Mouse (Mus musculus) hindbrain, embryonic 14.5 days (tissue): ENCODE data around the gene Tbc1d16. TPM values are rescaled to one million over a fixed set of nuclear protein-coding genes. Genes with fewer than 3 reads are reported as not detected.
"Not testable (repeated sequence)": the region's sequence is repeated elsewhere in the genome, so short reads cannot be mapped to it uniquely, and the experiment has no call there.

Experiments used
- ATAC-seq: fragments of 200-750 bp; cut with Nextera tagmentation; 2 replicates; pipeline ENCODE4 v1.8.0; 2017; ENCODE audit warnings: moderate number of reproducible peaks, mild to moderate bottlenecking, moderate TSS enrichment, moderate library complexity; ENCODE audit not compliant: low FRiP score
- DNase-seq: peaks from one replicate; pipeline ENCODE4 v3.0.0-alpha.2; 2015; ENCODE audit warnings: low spot score
- H3K27ac ChIP-seq: fragments of 300-500 bp; sonication (generic); 2 replicates; pipeline ENCODE4 v1.5.1; 2014; ENCODE audit warnings: mild to moderate bottlenecking, moderate library complexity
- H3K27me3 ChIP-seq: fragments of 300-500 bp; sonication (generic); 2 replicates; pipeline ENCODE4 v1.6.1; 2014; ENCODE audit warnings: mild to moderate bottlenecking, low read length, mixed read lengths; ENCODE audit not compliant: control insufficient read depth, insufficient read depth
- H3K36me3 ChIP-seq: fragments of 300-500 bp; sonication (generic); replicated peaks from 2 replicates; pipeline ENCODE4 v1.6.1; 2014; ENCODE audit not compliant: control insufficient read depth, insufficient read depth
- H3K4me1 ChIP-seq: fragments of 300-500 bp; sonication (generic); replicated peaks from 2 replicates; pipeline ENCODE4 v1.6.1; 2014; ENCODE audit warnings: antibody characterized with exemption, low read length, mixed read lengths; ENCODE audit not compliant: control insufficient read depth, insufficient read depth
- H3K4me2 ChIP-seq: fragments of 300-500 bp; sonication (generic); replicated peaks from 2 replicates; pipeline ENCODE4 v1.6.1; 2014; ENCODE audit warnings: mild to moderate bottlenecking, moderate library complexity
- H3K4me3 ChIP-seq: fragments of 300-500 bp; sonication (generic); replicated peaks from 2 replicates; pipeline ENCODE4 v1.5.1; 2014; ENCODE audit warnings: mild to moderate bottlenecking, low read length
- H3K9ac ChIP-seq: fragments of 300-500 bp; sonication (generic); 2 replicates; pipeline ENCODE4 v1.6.1; 2014
- H3K9me3 ChIP-seq: fragments of 300-500 bp; sonication (generic); 2 replicates; pipeline ENCODE4 v1.6.1; 2016; ENCODE audit warnings: low read length; ENCODE audit not compliant: control insufficient read depth
- WGBS: fragments of 180-500 bp; shearing (Covaris S2); extraction: QIAGEN DNeasy Blood & Tissue Kit; methylation state at CpG from one replicate; pipeline ENCODE4 v1.1.7; 2014; 5-methylcytosine and 5-hydroxymethylcytosine counted together
- polyA plus RNA-seq: library from polyadenylated mRNA; unstranded; fragments of >200 nt; fragmentation: Nextera tagmentation; extraction: Ambion mirVana; gene quantifications from 2 replicates; pipeline ENCODE4 v1.2.1, GENCODE M21; 2014

Tbc1d16 gene
- polyA plus RNA-seq, 1 experiment from 2014 or later = 41.2 TPM

DNA sequence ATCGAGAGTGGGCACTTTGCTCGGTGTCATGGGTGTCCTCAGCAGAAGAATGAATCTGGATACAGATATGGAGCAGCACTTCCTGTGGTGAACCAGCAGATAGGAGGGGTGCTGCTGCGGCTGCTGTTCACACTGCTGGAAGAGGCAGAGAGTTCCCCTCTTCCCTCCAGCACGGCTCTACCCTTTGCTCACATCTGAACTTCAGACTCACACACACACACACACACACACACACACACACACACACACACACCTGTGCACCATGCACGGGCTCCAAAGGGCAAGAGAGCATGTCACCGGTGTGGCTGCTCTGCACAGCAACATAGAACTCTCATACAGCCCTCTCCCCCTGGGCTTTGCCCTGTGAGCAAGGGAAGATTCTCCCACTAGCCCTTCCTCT lies 122.0 kb downstream of the Tbc1d16 start:
- Histone ChIP-seq H3K27me3 (no peaks in the 10 kb centered on the region), H3K9me3 (no peaks in the 10 kb centered on the region), H3K9ac (no peak overlapping the region), H3K36me3 (no peaks in the 10 kb centered on the region), H3K27ac (no peak overlapping the region), H3K4me1 (peaks cover 6% of the 10 kb centered on the region; the same call in 1 of the 2 replicates), H3K4me2 (no peak overlapping the region), H3K4me3 (no peak overlapping the region)
- ATAC-seq = no peak
- no peak for DNase-seq
- 59% methylated on average over 6 of the region's 6 CpGs for WGBS

DNA sequence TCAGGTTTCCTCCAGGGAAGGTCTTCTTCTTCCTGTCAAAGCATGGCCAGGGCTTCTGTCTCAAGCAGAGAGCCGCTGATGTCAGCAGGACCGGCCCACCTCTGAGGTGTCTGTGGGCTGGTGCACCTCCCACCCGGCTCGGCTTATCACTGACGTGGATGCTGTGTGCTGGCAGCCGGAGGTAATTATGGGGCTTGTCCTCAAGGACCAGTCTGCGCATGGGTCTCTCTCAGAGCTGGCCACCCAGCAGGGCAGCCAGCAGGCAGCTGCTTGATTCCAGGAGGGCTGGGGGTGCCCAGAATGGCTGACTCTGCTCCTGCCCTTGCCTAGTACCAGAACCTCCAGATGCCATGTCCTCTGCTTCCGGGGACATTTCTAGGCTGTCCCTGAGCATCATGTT lies 122.6 kb downstream of the Tbc1d16 start:
- Histone ChIP-seq H3K9ac (no peak overlapping the region), H3K36me3 (no peaks in the 10 kb centered on the region), H3K27ac (no peak overlapping the region), H3K4me2 (no peak overlapping the region), H3K9me3 (no peaks in the 10 kb centered on the region), H3K27me3 (no peaks in the 10 kb centered on the region), H3K4me3 (no peak overlapping the region), H3K4me1 (peaks cover 6% of the 10 kb centered on the region; the same call in 1 of the 2 replicates)
- DNase-seq (no peak), ATAC-seq (no peak)
- WGBS = 58% methylated on average over 8 of the region's 8 CpGs

DNA sequence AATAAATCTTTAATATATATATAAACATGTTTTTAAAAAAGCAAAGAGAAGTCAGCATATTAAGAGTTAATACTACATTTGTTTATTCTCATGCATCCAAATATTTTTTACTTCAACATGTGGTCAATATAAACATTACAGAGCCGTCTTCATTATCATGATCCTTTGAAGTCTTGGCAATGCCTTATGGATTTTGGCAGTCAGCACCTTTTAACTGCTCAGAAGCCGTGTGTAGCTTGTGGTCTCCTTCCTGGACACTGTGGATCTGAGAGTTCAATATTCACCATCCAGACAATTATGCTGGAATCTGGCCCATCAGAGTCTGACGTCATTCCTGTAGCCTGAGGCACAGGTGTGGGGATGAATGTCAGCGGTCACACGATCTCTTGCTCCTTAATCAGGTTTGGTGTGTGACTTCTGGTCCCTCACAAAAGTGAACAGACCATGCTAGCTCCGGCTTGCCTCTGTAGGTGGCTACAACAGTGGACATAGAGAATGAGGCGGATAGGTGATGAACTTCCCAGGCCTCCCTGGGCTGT lies 123.2 kb downstream of the Tbc1d16 start:
- H3K27me3 ChIP-seq = no peaks in the 10 kb centered on the region
- H3K36me3 ChIP-seq = no peaks in the 10 kb centered on the region
- H3K4me3 ChIP-seq = no peak overlapping the region
- H3K4me1 ChIP-seq = peaks cover 6% of the 10 kb centered on the region; the same call in 1 of the 2 replicates
- 74% methylated on average over 7 of the region's 7 CpGs for WGBS
- no peak overlapping the region for H3K4me2 ChIP-seq
- no peak overlapping the region for H3K27ac ChIP-seq
- H3K9me3 ChIP-seq = no peaks in the 10 kb centered on the region
- DNase-seq (no peak), ATAC-seq (no peak)
- no peak overlapping the region for H3K9ac ChIP-seq

GRCm38 (mm10) chr11:119103991-119104390 lies 124.3 kb downstream of the Tbc1d16 start:
- ATAC-seq (no peak), DNase-seq (no peak)
- WGBS = 94% methylated on average over 3 of the region's 3 CpGs
- Histone ChIP-seq H3K9me3 (no peaks in the 10 kb centered on the region), H3K36me3 (no peaks in the 10 kb centered on the region), H3K27ac (no peak overlapping the region), H3K4me1 (peaks cover 6% of the 10 kb centered on the region; the same call in 1 of the 2 replicates), H3K4me2 (no peak overlapping the region), H3K4me3 (no peak overlapping the region), H3K27me3 (no peaks in the 10 kb centered on the region), H3K9ac (no peak overlapping the region)

DNA sequence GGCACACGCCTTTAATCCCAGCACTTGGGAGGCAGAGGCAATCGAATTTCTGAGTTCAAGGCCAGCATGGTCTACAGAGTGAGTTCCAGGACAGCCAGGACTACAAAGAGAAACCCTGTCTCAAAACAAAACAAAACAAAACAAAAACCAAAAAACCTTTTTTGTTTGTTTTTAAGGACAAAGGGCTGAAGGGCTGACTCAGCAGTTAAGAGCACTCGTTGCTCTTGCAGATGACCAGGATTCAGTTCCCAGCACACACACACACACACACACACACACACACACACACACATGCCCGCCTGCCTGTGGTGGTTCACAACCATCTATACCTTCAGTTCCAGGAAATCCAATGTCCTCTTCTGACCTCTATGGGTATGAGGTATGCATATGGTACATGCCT lies 127.9 kb downstream of the Tbc1d16 start:
- DNase-seq, H3K27ac ChIP-seq, H3K36me3 ChIP-seq, H3K4me2 ChIP-seq, ATAC-seq, H3K4me1 ChIP-seq, H3K4me3 ChIP-seq, H3K9me3 ChIP-seq, H3K27me3 ChIP-seq, H3K9ac ChIP-seq: not testable (repeated sequence)
- 69% methylated on average over 4 of the region's 4 CpGs for WGBS

DNA sequence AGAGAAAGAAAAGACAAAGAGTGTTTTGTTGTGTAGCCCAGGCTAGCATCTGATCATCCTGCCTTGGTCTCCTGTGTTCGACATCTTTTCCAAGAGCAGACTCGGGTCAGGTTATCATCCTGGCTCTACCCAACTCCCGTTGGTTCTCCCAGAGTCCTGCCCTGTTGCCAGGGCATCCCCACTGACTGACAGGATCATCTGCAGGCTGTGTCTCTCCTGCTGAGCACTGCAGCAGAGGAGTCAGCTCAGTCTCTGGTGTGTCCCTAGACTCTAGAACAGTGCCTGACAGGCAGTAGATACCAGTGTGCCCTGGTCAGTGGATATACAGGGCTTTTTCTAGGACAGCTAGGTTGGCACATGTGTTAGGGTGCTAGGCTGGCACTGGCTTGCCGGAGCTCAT lies 130.1 kb downstream of the Tbc1d16 start:
- Histone ChIP-seq H3K27me3 (no peaks in the 10 kb centered on the region), H3K9ac (no peak overlapping the region), H3K4me2 (no peak overlapping the region), H3K36me3 (no peaks in the 10 kb centered on the region), H3K4me1 (0 out of 2 replicates have a peak, but pooled peaks cover 4% of the 10 kb centered on the region), H3K4me3 (no peak overlapping the region), H3K27ac (no peak overlapping the region), H3K9me3 (no peaks in the 10 kb centered on the region)
- DNase-seq = no peak
- 65% methylated on average over 4 of the region's 4 CpGs for WGBS
- no peak for ATAC-seq

- Histone ChIP-seq H3K9me3 (no peaks in the 10 kb centered on the region), H3K4me2 (no peak overlapping the region), H3K27me3 (no peaks in the 10 kb centered on the region), H3K4me3 (no peak overlapping the region), H3K4me1 (peaks cover 13% of the 10 kb centered on the region; the same call in 1 of the 2 replicates), H3K9ac (0 out of 2 replicates have a peak overlapping the region, but pooled peaks have one; percentile 24), H3K27ac (no peak overlapping the region), H3K36me3 (no peaks in the 10 kb centered on the region)
- DNase-seq (no peak), ATAC-seq (no peak)
- WGBS = 48% methylated on average over 3 of the region's 3 CpGs
Measured at GRCm38 (mm10) chr11:119095441-119095840, 132.9 kb downstream of the Tbc1d16 start.

DNA sequence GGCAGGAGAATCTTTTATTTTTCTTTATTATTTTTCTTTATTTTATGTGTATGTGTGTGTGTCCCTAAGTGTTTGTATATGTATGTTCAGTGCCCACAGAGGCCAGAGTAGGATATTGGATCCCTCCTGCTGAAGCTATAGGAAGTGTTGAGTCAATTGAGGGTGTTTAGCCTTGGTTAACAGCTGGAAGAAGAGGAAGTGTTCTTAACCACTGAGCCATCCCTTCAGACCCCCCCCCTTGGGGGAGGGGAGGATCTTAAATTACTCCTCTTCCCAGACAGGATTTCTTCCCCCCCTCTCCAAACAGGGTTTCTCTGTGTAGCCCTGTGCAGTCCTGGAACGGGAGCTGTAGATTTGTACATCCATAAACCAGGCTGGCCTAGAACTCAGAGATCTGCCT lies 135.0 kb downstream of the Tbc1d16 start:
- no peak for ATAC-seq
- no peak for DNase-seq
- Histone ChIP-seq H3K27me3 (peaks cover 15% of the 10 kb centered on the region), H3K4me1 (peaks cover 24% of the 10 kb centered on the region), H3K36me3 (no peaks in the 10 kb centered on the region), H3K4me2 (no peak overlapping the region), H3K9ac (no peak overlapping the region), H3K4me3 (no peak overlapping the region), H3K27ac (no peak overlapping the region), H3K9me3 (no peaks in the 10 kb centered on the region)
- 68% methylated on average over 1 of the region's 1 CpGs for WGBS
